Mouse (Mus musculus) left cerebral cortex, postnatal 14 days (tissue): ENCODE results near the gene Reg1. TPM values are rescaled to one million over a fixed set of nuclear protein-coding genes. Genes with fewer than 3 reads are reported as not detected.
"Not testable (repeated sequence)": the region's sequence is repeated elsewhere in the genome, so short reads cannot be mapped to it uniquely, and the experiment has no call there.

Experiments used
- DNase-seq, 2 experiments: peaks; one replicate each; pipeline ENCODE4 v3.0.0; 2021 to 2022; ENCODE audit warnings: low spot score in 2 of 2, mixed read lengths in 1 of 2
- intact Hi-C: fragments of 180-260 bp; cut with DNase I; formaldehyde crosslinking; loops from one replicate; pipeline ENCODE4 v1.15.1; 2025
- long read RNA-seq, 2 experiments: library from polyadenylated mRNA; stranded (forward); transcript quantifications; one replicate each; pipeline ENCODE4 v2.0.0; 2021
- total RNA-seq, 2 experiments: library from RNA; stranded (reverse); gene quantifications; 2 replicates each; pipeline ENCODE4 v1.2.3; 2021

Reg1 gene
- not detected for total RNA-seq
- long read RNA-seq, experiment 1: 0 reads
- long read RNA-seq, experiment 2: 0 reads

DNA sequence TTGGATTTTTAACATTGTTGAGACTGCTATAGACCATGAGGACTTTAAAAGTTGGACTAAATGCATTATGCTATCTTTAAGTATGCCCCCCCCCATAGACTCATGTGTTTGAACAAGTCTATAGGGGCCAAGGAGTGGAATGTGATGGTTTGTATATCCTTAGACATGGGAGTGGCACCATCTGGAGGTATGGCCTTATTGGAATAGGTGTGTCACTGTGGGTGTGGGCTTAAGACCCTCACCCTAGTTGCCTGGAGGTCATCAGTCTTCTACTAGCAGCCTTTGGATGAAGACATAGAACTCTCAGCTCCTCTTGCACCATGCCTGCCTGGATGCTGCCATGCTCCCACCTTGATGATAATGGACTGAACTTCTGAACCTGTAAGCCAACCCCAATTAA is at the start of gene Reg1:
Gene Reg1, plus strand, starts transcription at position 301 of the 400 bp plus-strand sequence.
- DNase-seq, intact Hi-C loops: not testable (repeated sequence)

DNA sequence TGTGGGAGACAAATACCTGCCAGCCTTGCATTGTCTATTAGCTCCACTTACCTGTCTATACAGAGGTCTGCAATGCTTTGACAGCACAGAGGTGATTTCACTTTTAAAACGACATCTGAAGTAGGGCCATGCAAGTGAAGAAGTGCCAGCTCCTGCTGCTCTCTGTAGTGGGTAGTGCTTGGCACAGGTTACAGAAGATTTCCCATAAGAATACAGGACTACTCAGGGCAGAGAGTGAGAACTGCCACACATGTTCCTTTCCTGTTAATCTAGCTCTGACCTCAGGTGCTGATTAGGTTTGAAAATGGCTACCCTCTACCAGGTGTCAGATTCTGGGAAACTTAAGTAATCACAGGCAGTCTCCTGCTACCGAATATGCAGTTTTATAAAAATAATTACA is 43.7 kb upstream of the Reg1 start, which contains the start of gene Reg3d:
Gene Reg3d, minus strand, starts transcription at position 101 of the 400 bp plus-strand sequence.
- intact Hi-C loops: no loop called here
- no peak for DNase-seq

- DNase-seq: no peak
- intact Hi-C loops: no loop called here
Measured at GRCm38 (mm10) chr6:78380409-78380808, 42.1 kb upstream of the Reg1 start, which contains the start of gene Reg3a. TSS of gene Reg3a (plus strand) at chr6:78380709.

- no peak for DNase-seq
- intact Hi-C loops: no loop called here
Measured at GRCm38 (mm10) chr6:78385609-78386008, 36.9 kb upstream of the Reg1 start.

- intact Hi-C loops, DNase-seq: not testable (repeated sequence)
Measured at GRCm38 (mm10) chr6:78395323-78395722, 27.2 kb upstream of the Reg1 start, which contains the start of gene Reg2. TSS of gene Reg2 (plus strand) at chr6:78395623.

DNA sequence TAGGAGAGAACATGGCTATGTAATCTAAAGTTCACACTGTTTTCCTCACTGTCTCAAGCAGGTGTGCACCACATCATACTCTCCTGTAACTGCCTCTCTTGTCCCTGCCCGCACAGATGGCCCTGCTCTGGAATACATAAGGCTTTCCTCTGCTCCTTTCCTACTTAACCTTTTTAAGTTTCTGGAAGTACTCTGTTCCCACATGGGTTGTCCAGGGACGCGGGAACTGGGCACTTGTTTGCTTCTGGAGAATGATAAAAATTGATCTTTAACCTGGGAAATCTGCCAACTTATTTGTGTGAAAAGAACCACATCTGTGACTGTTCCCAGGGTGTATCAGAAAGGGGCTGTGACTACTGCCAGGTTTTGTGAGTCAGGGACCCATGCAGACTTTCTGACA is 3.0 kb downstream of the Reg1 start:
- intact Hi-C loops: no loop called here
- DNase-seq: no peak

- intact Hi-C loops: no loop called here
- DNase-seq: no peak
Measured at GRCm38 (mm10) chr6:78447202-78447601, 24.7 kb downstream of the Reg1 start.

DNA sequence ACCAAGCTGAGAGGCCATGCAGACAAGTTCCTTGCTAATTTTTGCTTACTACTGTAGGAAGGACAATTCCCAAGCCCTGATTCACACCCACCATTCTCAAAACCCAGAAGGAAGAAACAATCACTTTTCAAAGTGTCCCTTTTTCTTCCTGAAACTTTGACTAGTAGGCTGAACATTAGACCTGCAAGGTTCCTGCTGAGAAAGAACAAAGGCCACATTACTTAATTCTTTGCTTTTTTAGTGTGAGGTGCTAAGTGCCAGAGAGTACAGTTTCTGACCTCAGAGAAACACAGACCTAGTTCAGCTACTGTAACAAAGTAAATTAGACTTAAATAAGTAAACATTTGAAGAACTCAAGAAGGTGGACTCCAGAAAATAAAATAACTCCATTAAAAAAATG is 25.9 kb downstream of the Reg1 start:
- intact Hi-C loops: no loop called here
- DNase-seq: no peak

GRCm38 (mm10) chr6:78452804-78453203 is 30.3 kb downstream of the Reg1 start:
- intact Hi-C loops: no loop called here
- DNase-seq: no peak

GRCm38 (mm10) chr6:78460191-78460825 is 37.8 kb downstream of the Reg1 start:
- peak; percentile 34 to 40 for DNase-seq
- intact Hi-C loops: loop anchor here (5.0 kb wide), 1 partner anchor 128 kb away; no protein-coding TSS in a partner anchor

GRCm38 (mm10) chr6:78462360-78462759 is 39.8 kb downstream of the Reg1 start:
- intact Hi-C loops: loop anchor here (5.0 kb wide), 1 partner anchor 130 kb away; no protein-coding TSS in a partner anchor

GRCm38 (mm10) chr6:78463266-78463665 is 40.8 kb downstream of the Reg1 start:
- intact Hi-C loops: loop anchor here (5.0 kb wide), 1 partner anchor 131 kb away; no protein-coding TSS in a partner anchor
- no peak for DNase-seq

More at GRCm38 (mm10) chr6:78462360-78462759, 39.8 kb downstream of the Reg1 start:
- no peak for DNase-seq

GRCm38 (mm10) chr6:78468772-78469171 is 46.3 kb downstream of the Reg1 start, which contains the start of gene Reg3g:
TSS of gene Reg3g (minus strand) at chr6:78468872.
- no peak for DNase-seq
- intact Hi-C loops: no loop called here

DNA sequence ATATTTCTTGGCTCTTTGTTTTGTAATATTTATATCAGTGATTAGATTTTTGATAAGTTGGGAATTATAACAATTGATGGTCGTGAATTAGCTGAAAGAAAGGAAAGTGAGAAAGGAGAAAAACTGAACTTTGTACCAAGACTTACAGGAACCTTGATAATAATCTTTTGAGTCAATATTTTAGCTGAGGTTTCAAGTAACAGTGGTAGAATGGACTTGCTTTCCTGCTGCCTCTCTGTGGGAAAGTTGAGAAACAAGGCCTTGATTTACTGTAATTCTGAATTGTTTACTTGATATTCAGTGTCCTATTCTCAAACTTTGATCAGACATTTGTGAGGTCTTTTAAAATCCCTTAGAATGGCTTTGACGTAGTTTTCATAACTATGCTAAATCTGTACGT is 46.8 kb downstream of the Reg1 start:
- intact Hi-C loops: no loop called here
- DNase-seq: no peak

Other genes with a start within 250 kb of the Reg1 start
- not detected for gene Reg3b, start 52.1 kb upstream of the Reg1 start, total RNA-seq
- not detected for gene Reg3d, start 43.8 kb upstream of the Reg1 start, total RNA-seq
- gene Reg3a, start 42.0 kb upstream of the Reg1 start, total RNA-seq: not detected
- not detected for gene Reg2, start 27.1 kb upstream of the Reg1 start, total RNA-seq
- not detected for gene Reg3g, start 46.2 kb downstream of the Reg1 start, total RNA-seq